Mouse (Mus musculus) E14TG2a.4 (cell line): ENCODE measurements around the gene Letmd1.

ENCODE experiments used
- CTCF ChIP-seq: conservative IDR thresholded peaks from 2 replicates; pipeline ENCODE4 v1.5.1; 2014; ENCODE audit warnings: low read length
- POU5F1 ChIP-seq: IDR thresholded peaks from 2 replicates; pipeline ENCODE4 v1.6.1; 2014; ENCODE audit warnings: low read length, borderline replicate concordance

- TF ChIP-seq CTCF (no peak), POU5F1 (no peak)
Measured at GRCm38 (mm10) chr15:100494647-100495046, 25.8 kb downstream of the Letmd1 start.
